Mouse (Mus musculus) small intestine, adult 2 months (tissue): ENCODE measurements at regions not wholly inside any gene's neighbourhood (a gene's known extent, or its start where the extent isn't known, plus 50 kb on each side); places are given as distances from the start of the nearest gene placed in this dataset.

Source experiments
- CTCF ChIP-seq: fragments of 200-500 bp; IDR thresholded peaks from 2 replicates; pipeline ENCODE4 v1.5.1; 2012; ENCODE audit warnings: low read depth, mild to moderate bottlenecking, control low read depth, inconsistent platforms, low read length, moderate library complexity, mixed read lengths; ENCODE audit not compliant: insufficient replicate concordance, insufficient read length; ENCODE audit errors: extremely low read depth
- POLR2A ChIP-seq: fragments of 200-500 bp; IDR thresholded peaks from 2 replicates; pipeline ENCODE4 v1.6.1; 2012; ENCODE audit warnings: low read depth, mild to moderate bottlenecking, control low read depth, inconsistent platforms, low read length, moderate library complexity

GRCm38 (mm10) chr6:117323301-117323700 is 155.0 kb downstream of the Cxcl12 start:
- TF ChIP-seq CTCF (no peak), POLR2A (no peak)
